Mouse (Mus musculus): ENCODE measurements at regions not wholly inside any gene's neighbourhood (a gene's known extent, or its start where the extent isn't known, plus 50 kb on each side); places are given as distances from the start of the nearest gene placed in this dataset.

- TF ChIP-seq CTCF (IDR thresholded peaks at IDR 0.05; ENCODE audit: insufficient read depth, low read length) (no peak), POLR2A (IDR thresholded peaks at IDR 0.05; ENCODE audit: borderline replicate concordance, extremely low read depth, low read depth, low read length) (no peak)
Measured at GRCm38 (mm10) chr2:50498713-50499112, 202.1 kb upstream of the Mmadhc start.

All from lung, adult 2 months (tissue).